Mouse (Mus musculus): ENCODE measurements around the gene Prr11. TPM values are rescaled to one million over a fixed set of nuclear protein-coding genes. Genes with fewer than 3 reads are reported as not detected.

Gene Prr11
- polyA plus RNA-seq (2012; rRNA removed) = 0.85 and 1.1 TPM in 2 replicates

GRCm38 (mm10) chr11:87108409-87108754 lies at the start of gene Prr11:
Gene Prr11 (minus strand): TSS chr11:87108708.

GRCm38 (mm10) chr11:87126824-87127816 lies 18.6 kb upstream of the Prr11 start, which contains the start of gene Trim37:
Gene Trim37 (plus strand): TSS chr11:87127077.

GRCm38 (mm10) chr11:87108755-87109518 lies 429 bp upstream of the Prr11 start, which contains the start of gene Ska2:
Gene Ska2 (plus strand): TSS chr11:87109234.

GRCm38 (mm10) chr11:87086290-87086984 lies 22.1 kb downstream of the Prr11 start, which contains the start of gene Smg8:
Gene Smg8 (minus strand): TSS chr11:87086774.

DNA sequence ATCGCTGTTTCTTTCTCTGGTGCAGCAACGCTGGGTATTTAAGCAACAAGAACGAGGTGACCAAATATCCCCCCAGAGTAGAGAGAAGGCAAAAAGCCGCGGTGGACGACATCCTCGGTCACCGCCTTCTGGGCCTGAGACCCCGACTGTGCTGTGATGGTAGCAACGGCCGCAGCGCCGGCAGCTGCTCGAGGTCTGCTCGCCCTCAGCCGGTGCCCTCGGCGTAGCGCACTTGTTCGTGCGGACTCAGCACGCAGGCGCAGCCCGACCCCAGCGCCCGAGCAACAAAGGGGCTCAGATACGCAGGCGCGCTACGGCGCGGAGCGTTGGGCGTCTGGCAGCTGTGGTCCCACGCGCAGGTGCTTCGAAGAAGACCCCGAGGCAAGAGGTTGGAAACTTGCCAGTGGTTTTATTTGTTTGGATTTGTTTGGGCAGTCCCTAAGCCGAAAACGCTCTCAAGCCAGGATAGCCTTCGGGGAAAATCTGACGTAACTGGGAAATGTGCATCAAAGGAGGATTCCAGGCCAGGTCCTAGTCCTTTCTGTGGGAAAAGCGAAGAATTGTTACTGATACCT lies 34.6 kb downstream of the Prr11 start, which contains the start of gene Gdpd1:
TSS of gene Gdpd1 (minus strand) at position 197 of the 575 bp plus-strand sequence.

Other genes starting within 250 kb of the Prr11 start
- 15.3 and 18.0 TPM in 2 replicates for gene Ypel2, start 115.0 kb downstream of the Prr11 start, polyA plus RNA-seq (2012; rRNA removed)
- gene Gdpd1, start 34.6 kb downstream of the Prr11 start, polyA plus RNA-seq (2012; rRNA removed) = 6.1 and 9.2 TPM in 2 replicates
- 6.3 and 8.3 TPM in 2 replicates for gene Smg8, start 21.9 kb downstream of the Prr11 start, polyA plus RNA-seq (2012; rRNA removed)
- 3.7 and 5.8 TPM in 2 replicates for gene Ska2, start 526 bp upstream of the Prr11 start, polyA plus RNA-seq (2012; rRNA removed)
- 3.8 and 4.2 TPM in 2 replicates for gene Trim37, start 18.4 kb upstream of the Prr11 start, polyA plus RNA-seq (2012; rRNA removed)

Data from ovary, adult 2 months (tissue).